Mouse (Mus musculus): Measurements from ENCODE around the gene Gatad1. TPM values are rescaled to one million over a fixed set of nuclear protein-coding genes. Genes with fewer than 3 reads are reported as not detected.
A peak's percentile ranks its signal among the peaks of the same experiment; 100 is the strongest.
"Not testable (repeated sequence)": the region's sequence is repeated elsewhere in the genome, so short reads cannot be mapped to it uniquely, and the experiment has no call there.

The Gatad1 gene
- 57.2 and 60.0 TPM in 2 replicates for polyA plus RNA-seq (2015; fragmentation: Nextera tagmentation; extraction: Ambion mirVana)

DNA sequence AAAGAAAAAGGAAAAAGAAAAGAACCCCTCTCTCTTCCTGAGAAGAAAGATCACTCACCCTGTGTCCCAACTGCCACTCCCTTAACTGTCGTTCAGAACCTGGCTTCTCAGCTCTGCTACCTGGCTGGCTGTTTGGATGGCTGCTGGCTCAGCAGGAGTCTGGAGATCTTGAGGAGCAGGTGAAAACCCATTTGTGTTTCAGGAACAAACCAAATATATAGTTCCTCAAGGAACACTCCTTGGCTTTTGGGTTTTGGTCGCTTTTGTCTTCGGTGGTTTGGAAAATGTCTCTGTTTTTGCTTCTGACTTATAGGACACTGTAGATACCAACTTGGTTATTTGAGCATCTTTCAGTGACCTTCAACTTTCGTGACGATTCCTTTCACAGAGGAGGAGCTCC is at the start of gene Gatad1:
Gene Gatad1 (minus strand): TSS at position 101 of the 400 bp plus-strand sequence.
- Histone ChIP-seq H3K4me1 (replicated peaks) (no peaks in the 10 kb centered on the region), H3K27ac (no peak within 1 kb of the TSS), H3K9ac (no peak within 1 kb of the TSS), H3K4me2 (replicated peaks) (no peak within 1 kb of the TSS), H3K36me3 (no peaks in the 10 kb centered on the region), H3K27me3 (replicated peaks) (no peaks in the 10 kb centered on the region), H3K4me3 (replicated peaks) (no peak within 1 kb of the TSS), H3K9me3 (no peaks in the 10 kb centered on the region)
- ATAC-seq: no peak
- WGBS: 68% methylated on average over 5 of the region's 5 CpGs

DNA sequence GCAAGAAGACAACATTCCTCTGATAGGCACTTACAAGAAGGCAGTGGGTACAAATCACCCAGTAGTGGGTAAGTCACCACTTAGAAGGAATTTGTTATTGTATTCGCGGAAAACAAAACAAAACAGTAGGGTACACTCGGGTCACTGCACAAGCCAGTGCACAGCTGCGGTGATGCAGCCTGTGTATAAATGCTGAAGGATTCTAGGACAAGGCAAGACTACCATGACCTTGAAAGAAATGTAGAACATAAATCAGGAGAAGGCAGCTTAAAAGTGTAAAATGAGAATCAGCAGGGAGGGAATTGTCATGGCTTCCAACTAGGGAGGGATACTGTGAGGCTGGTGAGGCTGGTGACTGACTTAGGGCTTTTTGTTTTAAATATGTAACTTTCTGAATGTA is 45.2 kb upstream of the Gatad1 start:
- no peaks in the 10 kb centered on the region for H3K27me3 ChIP-seq (replicated peaks)
- no peak for ATAC-seq
- H3K4me2 ChIP-seq (replicated peaks): no peak overlapping the region
- WGBS: 85% methylated on average over 4 of the region's 4 CpGs
- no peaks in the 10 kb centered on the region for H3K36me3 ChIP-seq
- H3K4me3 ChIP-seq (replicated peaks): no peak overlapping the region
- H3K4me1 ChIP-seq (replicated peaks): no peaks in the 10 kb centered on the region
- H3K9ac ChIP-seq: no peak overlapping the region
- no peak overlapping the region for H3K27ac ChIP-seq
- no peaks in the 10 kb centered on the region for H3K9me3 ChIP-seq

GRCm38 (mm10) chr5:3700025-3700424 is 43.0 kb upstream of the Gatad1 start:
- WGBS: 73% methylated on average over 5 of the region's 5 CpGs
- H3K36me3 ChIP-seq: no peaks in the 10 kb centered on the region

DNA sequence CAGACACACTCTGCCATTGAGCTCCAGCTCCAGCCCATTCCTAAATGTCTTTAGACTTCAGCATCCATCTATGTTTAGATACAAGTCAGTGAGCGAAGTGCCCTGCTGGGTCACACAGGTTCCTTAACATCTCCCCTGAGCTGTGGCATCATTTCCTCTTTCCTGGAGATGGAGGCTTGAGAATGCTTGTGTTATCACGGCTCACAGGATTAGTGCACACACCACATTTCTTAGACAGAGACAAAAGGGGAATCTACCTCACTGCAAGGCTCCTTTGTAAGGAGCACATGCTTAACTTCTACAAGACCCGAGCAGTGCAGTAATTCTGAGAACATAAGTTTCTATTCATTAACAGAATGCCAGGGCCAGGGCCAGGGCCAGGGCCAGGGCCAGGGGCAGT is 39.0 kb upstream of the Gatad1 start:
- ATAC-seq: no peak
- 86% methylated on average over 3 of the region's 3 CpGs for WGBS

More at GRCm38 (mm10) chr5:3700025-3700424, 43.0 kb upstream of the Gatad1 start:
- H3K4me3 ChIP-seq (replicated peaks): no peak overlapping the region
- no peak overlapping the region for H3K4me2 ChIP-seq (replicated peaks)
- no peaks in the 10 kb centered on the region for H3K27me3 ChIP-seq (replicated peaks)
- H3K4me1 ChIP-seq (replicated peaks): no peaks in the 10 kb centered on the region
- ATAC-seq: peak; percentile 65; the same call in 1 of the 2 replicates
- no peaks in the 10 kb centered on the region for H3K9me3 ChIP-seq
- H3K27ac ChIP-seq: no peak overlapping the region
- H3K9ac ChIP-seq: no peak overlapping the region

DNA sequence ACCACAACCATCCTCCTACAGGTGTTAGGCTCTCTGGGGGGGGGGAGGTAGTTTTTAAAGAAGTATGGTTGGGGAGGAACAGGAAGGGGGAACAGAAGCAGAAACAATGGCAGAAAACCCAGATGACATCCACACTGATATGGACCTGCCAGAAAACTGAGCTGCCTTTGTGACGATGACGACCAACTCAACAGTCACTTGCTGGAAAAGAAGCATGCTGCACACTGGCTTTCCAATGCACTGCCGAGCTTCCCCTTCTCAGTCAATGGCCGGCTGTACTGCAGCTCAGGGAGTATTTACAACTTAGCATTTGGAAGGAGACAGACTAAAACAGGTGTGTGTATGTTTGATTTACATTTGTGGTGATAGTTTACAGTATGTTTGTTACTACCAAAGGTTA is 38.2 kb upstream of the Gatad1 start:
- WGBS: 85% methylated on average over 4 of the region's 4 CpGs
- no peak overlapping the region for H3K9ac ChIP-seq
- no peak for ATAC-seq
- H3K27me3 ChIP-seq (replicated peaks): no peaks in the 10 kb centered on the region
- no peak overlapping the region for H3K4me3 ChIP-seq (replicated peaks)
- H3K4me1 ChIP-seq (replicated peaks): no peaks in the 10 kb centered on the region
- H3K9me3 ChIP-seq: no peaks in the 10 kb centered on the region
- H3K36me3 ChIP-seq: no peaks in the 10 kb centered on the region
- no peak overlapping the region for H3K27ac ChIP-seq
- H3K4me2 ChIP-seq (replicated peaks): no peak overlapping the region

More for the DNA sequence above, 39.0 kb upstream of the Gatad1 start:
- Histone ChIP-seq H3K9me3 (no peaks in the 10 kb centered on the region), H3K9ac (no peak overlapping the region), H3K27me3 (replicated peaks) (no peaks in the 10 kb centered on the region), H3K4me3 (replicated peaks) (no peak overlapping the region), H3K36me3 (no peaks in the 10 kb centered on the region), H3K4me2 (replicated peaks) (no peak overlapping the region), H3K4me1 (replicated peaks) (no peaks in the 10 kb centered on the region), H3K27ac (no peak overlapping the region)

DNA sequence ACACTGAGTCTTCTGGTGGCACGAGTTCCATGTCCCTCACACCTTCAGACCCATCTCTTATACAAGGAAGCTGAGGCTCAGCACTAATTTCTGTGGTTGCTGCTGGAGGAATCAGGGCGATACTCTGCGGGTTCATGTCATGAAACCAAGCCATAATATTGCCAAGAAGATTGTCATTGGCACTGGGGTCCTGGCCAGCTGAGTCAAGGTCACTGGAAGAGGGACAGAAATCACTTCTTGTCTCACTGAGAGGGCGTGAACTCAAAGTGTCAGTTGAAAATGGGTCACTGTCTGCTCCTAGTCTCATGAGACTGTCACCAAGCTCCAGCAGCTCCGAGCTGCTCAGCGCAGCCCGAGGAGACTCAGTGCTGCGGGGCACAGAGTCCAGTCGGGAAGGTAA is 36.0 kb upstream of the Gatad1 start:
- 95% methylated on average over 9 of the region's 9 CpGs for WGBS
- Histone ChIP-seq H3K4me1 (replicated peaks) (no peaks in the 10 kb centered on the region), H3K4me2 (replicated peaks) (no peak overlapping the region), H3K9me3 (no peaks in the 10 kb centered on the region), H3K36me3 (0 out of 2 replicates have a peak, but pooled peaks cover 2% of the 10 kb centered on the region), H3K4me3 (replicated peaks) (no peak overlapping the region), H3K27ac (no peak overlapping the region), H3K27me3 (replicated peaks) (no peaks in the 10 kb centered on the region), H3K9ac (no peak overlapping the region)
- no peak for ATAC-seq

DNA sequence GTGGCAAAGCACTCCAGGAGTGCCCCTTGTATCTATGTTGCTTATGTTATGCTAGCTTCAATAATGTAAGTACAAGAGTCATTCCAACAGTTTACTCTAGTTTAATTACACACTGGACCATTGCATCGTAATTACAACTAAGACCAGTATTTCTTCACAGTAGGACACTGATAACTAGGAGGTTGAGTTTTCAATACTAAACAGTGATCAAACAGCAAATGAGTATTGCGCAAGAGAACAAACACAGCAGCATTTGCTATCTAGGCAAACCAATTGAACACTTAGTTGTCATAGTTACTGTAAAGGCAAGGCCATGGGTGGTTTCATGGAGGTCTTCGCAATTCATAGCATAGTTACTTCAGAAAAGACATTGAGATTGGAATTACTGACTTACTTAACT is 34.3 kb upstream of the Gatad1 start:
- no peaks in the 10 kb centered on the region; the same call in 1 of the 2 replicates for H3K27me3 ChIP-seq (replicated peaks)
- no peak for ATAC-seq
- H3K36me3 ChIP-seq: 0 out of 2 replicates have a peak, but pooled peaks cover 2% of the 10 kb centered on the region
- 85% methylated on average over 3 of the region's 3 CpGs for WGBS
- H3K9ac ChIP-seq: no peak overlapping the region
- no peak overlapping the region for H3K4me2 ChIP-seq (replicated peaks)
- no peak overlapping the region for H3K4me3 ChIP-seq (replicated peaks)
- no peak overlapping the region for H3K27ac ChIP-seq
- no peaks in the 10 kb centered on the region for H3K4me1 ChIP-seq (replicated peaks)
- H3K9me3 ChIP-seq: no peaks in the 10 kb centered on the region

- Histone ChIP-seq H3K4me1 (replicated peaks) (no peaks in the 10 kb centered on the region), H3K9me3 (no peaks in the 10 kb centered on the region), H3K27me3 (replicated peaks) (no peaks in the 10 kb centered on the region; the same call in 1 of the 2 replicates), H3K4me3 (replicated peaks) (no peak overlapping the region), H3K9ac (no peak overlapping the region), H3K4me2 (replicated peaks) (no peak overlapping the region), H3K36me3 (0 out of 2 replicates have a peak, but pooled peaks cover 2% of the 10 kb centered on the region), H3K27ac (no peak overlapping the region)
- ATAC-seq: no peak
- WGBS: 89% methylated on average over 8 of the region's 8 CpGs
Measured at GRCm38 (mm10) chr5:3688298-3688697, 31.3 kb upstream of the Gatad1 start.

GRCm38 (mm10) chr5:3669938-3670554 is 13.1 kb upstream of the Gatad1 start:
- H3K4me1 ChIP-seq (replicated peaks): no peaks in the 10 kb centered on the region
- H3K9ac ChIP-seq: no peak overlapping the region
- H3K36me3 ChIP-seq: no peaks in the 10 kb centered on the region
- no peak overlapping the region for H3K4me3 ChIP-seq (replicated peaks)
- ATAC-seq: no peak
- WGBS: 81% methylated on average over 6 of the region's 6 CpGs
- H3K27ac ChIP-seq: no peak overlapping the region
- no peaks in the 10 kb centered on the region for H3K27me3 ChIP-seq (replicated peaks)
- no peaks in the 10 kb centered on the region for H3K9me3 ChIP-seq
- H3K4me2 ChIP-seq (replicated peaks): no peak overlapping the region

DNA sequence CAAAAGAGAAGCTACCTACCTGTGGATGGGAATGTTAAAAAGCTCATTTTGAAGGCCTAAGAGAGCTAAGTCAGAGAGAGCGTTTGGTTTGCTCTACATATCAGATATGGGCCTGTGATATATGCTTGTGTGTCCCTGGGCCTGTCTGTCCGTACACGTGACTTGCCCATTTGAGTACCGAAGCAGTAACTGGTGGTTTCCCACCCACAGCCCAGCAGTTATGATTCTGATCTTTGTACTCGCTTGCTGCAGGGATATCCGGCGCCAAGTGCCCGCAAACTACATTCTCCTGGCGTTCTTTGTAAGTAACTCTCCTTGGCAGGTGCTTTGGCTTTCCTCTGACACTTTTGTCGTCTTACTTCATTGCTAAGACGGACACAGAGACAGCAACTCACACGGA is 9.6 kb upstream of the Gatad1 start:
- Histone ChIP-seq H3K9ac (no peak overlapping the region), H3K36me3 (no peaks in the 10 kb centered on the region), H3K4me3 (replicated peaks) (no peak overlapping the region), H3K27ac (no peak overlapping the region), H3K4me1 (replicated peaks) (no peaks in the 10 kb centered on the region), H3K9me3 (no peaks in the 10 kb centered on the region), H3K27me3 (replicated peaks) (no peaks in the 10 kb centered on the region), H3K4me2 (replicated peaks) (no peak overlapping the region)
- no peak for ATAC-seq
- 85% methylated on average over 12 of the region's 12 CpGs for WGBS

DNA sequence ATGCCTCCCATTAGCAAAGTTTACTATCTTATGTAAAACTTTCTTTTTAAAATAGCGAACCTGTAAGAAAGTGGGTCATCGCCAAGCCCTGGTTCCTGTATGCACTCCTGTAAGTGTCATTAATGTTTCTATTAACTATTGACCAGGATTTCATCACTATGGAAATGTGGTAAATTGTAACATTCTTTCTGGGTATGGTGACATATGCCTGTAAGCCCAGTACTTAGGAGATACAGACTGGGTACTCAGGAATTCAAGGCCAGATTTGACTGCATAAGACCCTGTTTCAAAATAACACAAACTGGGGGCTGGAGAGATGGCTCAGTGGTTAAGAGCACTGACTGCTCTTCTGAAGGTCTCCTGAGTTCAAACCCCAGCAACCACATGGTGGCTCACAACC is 8.2 kb upstream of the Gatad1 start:
- Histone ChIP-seq H3K36me3 (no peaks in the 10 kb centered on the region), H3K9ac (no peak overlapping the region), H3K27ac (no peak overlapping the region), H3K4me1 (replicated peaks) (no peaks in the 10 kb centered on the region), H3K4me2 (replicated peaks) (no peak overlapping the region), H3K9me3 (no peaks in the 10 kb centered on the region), H3K27me3 (replicated peaks) (no peaks in the 10 kb centered on the region), H3K4me3 (replicated peaks) (no peak overlapping the region)
- 88% methylated on average over 2 of the region's 2 CpGs for WGBS
- no peak for ATAC-seq

DNA sequence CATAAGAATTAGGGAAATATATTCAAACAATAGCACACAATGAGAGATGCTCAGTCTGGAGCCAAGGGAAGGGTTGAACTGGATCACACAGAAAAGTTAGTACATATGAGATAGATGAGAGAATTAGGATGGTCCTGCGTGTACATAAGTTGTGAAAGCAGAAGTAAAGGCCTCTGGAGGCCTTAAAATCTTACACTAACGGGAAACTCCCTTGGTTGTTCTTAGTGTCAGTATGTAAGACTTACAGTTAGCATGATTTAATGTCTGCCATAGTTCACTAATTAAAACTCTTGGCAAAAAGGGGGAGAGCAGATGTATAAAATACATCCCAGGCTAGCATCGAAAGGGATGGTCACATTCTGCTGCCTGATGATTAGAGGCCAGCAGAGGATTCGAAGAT is 3.2 kb downstream of the Gatad1 start:
- H3K4me2 ChIP-seq (replicated peaks): no peak overlapping the region
- H3K9me3 ChIP-seq: no peaks in the 10 kb centered on the region
- no peaks in the 10 kb centered on the region for H3K27me3 ChIP-seq (replicated peaks)
- no peak for ATAC-seq
- no peaks in the 10 kb centered on the region for H3K4me1 ChIP-seq (replicated peaks)
- no peak overlapping the region for H3K9ac ChIP-seq
- 87% methylated on average over 4 of the region's 4 CpGs for WGBS
- H3K4me3 ChIP-seq (replicated peaks): no peak overlapping the region
- no peak overlapping the region for H3K27ac ChIP-seq
- H3K36me3 ChIP-seq: no peaks in the 10 kb centered on the region

DNA sequence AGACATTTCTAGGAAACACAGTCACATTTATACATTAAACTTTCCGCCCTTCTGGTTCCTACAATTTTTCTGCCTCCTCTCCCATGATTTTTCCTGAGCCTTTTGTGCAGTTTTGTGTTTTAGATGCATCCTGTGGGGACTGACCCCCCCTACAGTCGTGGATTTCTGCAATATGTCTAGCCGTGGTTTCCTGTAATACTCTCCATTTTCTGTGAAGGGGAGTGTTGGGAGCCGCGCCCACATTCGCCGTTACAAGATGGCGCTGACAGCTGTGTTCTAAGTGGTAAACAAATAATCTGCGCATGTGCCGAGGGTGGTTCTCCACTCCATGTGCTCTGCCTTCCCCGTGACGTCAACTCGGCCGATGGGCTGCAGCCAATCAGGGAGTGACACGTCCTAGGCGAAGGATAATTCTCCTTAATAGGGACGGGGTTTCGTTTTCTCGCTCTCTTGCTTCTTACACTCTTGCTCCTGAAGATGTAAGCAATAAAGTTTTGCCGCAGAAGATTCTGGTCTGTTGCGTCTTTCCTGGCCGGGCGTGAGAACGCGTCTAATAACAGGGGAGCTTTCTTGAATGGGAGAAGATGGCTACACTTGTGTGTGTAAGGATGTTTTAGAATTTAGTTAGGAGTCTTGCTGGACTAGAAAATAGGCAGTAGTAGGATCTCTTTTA is 3.9 kb downstream of the Gatad1 start:
- not testable (repeated sequence) for H3K27ac ChIP-seq; H3K4me2 ChIP-seq (replicated peaks); H3K27me3 ChIP-seq (replicated peaks); H3K4me3 ChIP-seq (replicated peaks); H3K36me3 ChIP-seq; H3K9ac ChIP-seq; ATAC-seq; H3K4me1 ChIP-seq (replicated peaks); H3K9me3 ChIP-seq
- 93% methylated on average over 19 of the region's 25 CpGs for WGBS
